Mouse (Mus musculus): ENCODE measurements around the gene Slc35b1. TPM values are rescaled to one million over a fixed set of nuclear protein-coding genes. Genes with fewer than 3 reads are reported as not detected.
A peak's percentile ranks its signal among the peaks of the same experiment; 100 is the strongest.

Slc35b1 gene
- polyA plus RNA-seq, 1 experiment from 2014 or later: 136 TPM

- Histone ChIP-seq H3K27me3 (ENCODE audit: control insufficient read depth, insufficient read depth, low read length) (no peaks in the 10 kb centered on the region), H3K4me2 (ENCODE audit: low read depth) (no peak overlapping the region), H3K27ac (ENCODE audit: low read depth, low read length) (no peak overlapping the region), H3K4me3 (ENCODE audit: low read depth, low read length) (no peak overlapping the region), H3K4me1 (ENCODE audit: control insufficient read depth, insufficient read depth, low read length) (no peaks in the 10 kb centered on the region), H3K36me3 (ENCODE audit: control insufficient read depth, insufficient read depth, low read length) (peaks cover 2% of the 10 kb centered on the region; the same call in 1 of the 2 replicates), H3K9me3 (ENCODE audit: control insufficient read depth, low read length) (no peaks in the 10 kb centered on the region), H3K9ac (ENCODE audit: low read length) (no peak overlapping the region)
- DNase-seq (ENCODE audit: low spot score) (no peak), ATAC-seq (ENCODE audit: insufficient read depth, low FRiP score, low TSS enrichment) (no peak)
- WGBS: 77% methylated on average over 15 of the region's 15 CpGs
Measured at GRCm38 (mm10) chr11:95369964-95370890, 14.3 kb upstream of the Slc35b1 start.

- no peak overlapping the region for H3K4me3 ChIP-seq (ENCODE audit: low read depth, low read length)
- ATAC-seq (ENCODE audit: insufficient read depth, low FRiP score, low TSS enrichment) (no peak), DNase-seq (ENCODE audit: low spot score) (no peak)
- no peak overlapping the region for H3K27ac ChIP-seq (ENCODE audit: low read depth, low read length)
- no peaks in the 10 kb centered on the region for H3K9me3 ChIP-seq (ENCODE audit: control insufficient read depth, low read length)
- H3K4me2 ChIP-seq (ENCODE audit: low read depth): no peak overlapping the region
- H3K4me1 ChIP-seq (ENCODE audit: control insufficient read depth, insufficient read depth, low read length): no peaks in the 10 kb centered on the region
- H3K9ac ChIP-seq (ENCODE audit: low read length): no peak overlapping the region
- 93% methylated on average over 7 of the region's 7 CpGs for WGBS
- H3K36me3 ChIP-seq (ENCODE audit: control insufficient read depth, insufficient read depth, low read length): peaks cover 4% of the 10 kb centered on the region
- no peaks in the 10 kb centered on the region for H3K27me3 ChIP-seq (ENCODE audit: control insufficient read depth, insufficient read depth, low read length)
Measured at GRCm38 (mm10) chr11:95371182-95371581, 13.3 kb upstream of the Slc35b1 start.

- Histone ChIP-seq H3K27ac (ENCODE audit: low read depth, low read length) (no peak overlapping the region), H3K4me2 (ENCODE audit: low read depth) (no peak overlapping the region), H3K27me3 (ENCODE audit: control insufficient read depth, insufficient read depth, low read length) (no peaks in the 10 kb centered on the region), H3K9ac (ENCODE audit: low read length) (no peak overlapping the region), H3K4me1 (ENCODE audit: control insufficient read depth, insufficient read depth, low read length) (no peaks in the 10 kb centered on the region), H3K36me3 (ENCODE audit: control insufficient read depth, insufficient read depth, low read length) (peaks cover 13% of the 10 kb centered on the region), H3K9me3 (ENCODE audit: control insufficient read depth, low read length) (no peaks in the 10 kb centered on the region), H3K4me3 (ENCODE audit: low read depth, low read length) (no peak overlapping the region)
- WGBS: 90% methylated on average over 9 of the region's 9 CpGs
- ATAC-seq (ENCODE audit: insufficient read depth, low FRiP score, low TSS enrichment) (no peak), DNase-seq (ENCODE audit: low spot score) (no peak)
Measured at GRCm38 (mm10) chr11:95378926-95379325, 5.6 kb upstream of the Slc35b1 start.

- Histone ChIP-seq H3K9me3 (ENCODE audit: control insufficient read depth, low read length) (no peaks in the 10 kb centered on the region), H3K4me1 (ENCODE audit: control insufficient read depth, insufficient read depth, low read length) (no peaks in the 10 kb centered on the region), H3K4me3 (ENCODE audit: low read depth, low read length) (no peak overlapping the region), H3K27ac (ENCODE audit: low read depth, low read length) (no peak overlapping the region), H3K27me3 (ENCODE audit: control insufficient read depth, insufficient read depth, low read length) (no peaks in the 10 kb centered on the region), H3K4me2 (ENCODE audit: low read depth) (no peak overlapping the region), H3K36me3 (ENCODE audit: control insufficient read depth, insufficient read depth, low read length) (peaks cover 13% of the 10 kb centered on the region), H3K9ac (ENCODE audit: low read length) (no peak overlapping the region)
- 81% methylated on average over 5 of the region's 5 CpGs for WGBS
- ATAC-seq (ENCODE audit: insufficient read depth, low FRiP score, low TSS enrichment): no peak
- DNase-seq (ENCODE audit: low spot score): no peak
Measured at GRCm38 (mm10) chr11:95379552-95379951, 4.9 kb upstream of the Slc35b1 start.

- no peak overlapping the region for H3K4me2 ChIP-seq (ENCODE audit: low read depth)
- 96% methylated on average over 7 of the region's 7 CpGs for WGBS
Measured at GRCm38 (mm10) chr11:95380711-95381110, 3.8 kb upstream of the Slc35b1 start.

GRCm38 (mm10) chr11:95381146-95381545, 3.3 kb upstream of the Slc35b1 start:
- no peaks in the 10 kb centered on the region for H3K27me3 ChIP-seq (ENCODE audit: control insufficient read depth, insufficient read depth, low read length)
- ATAC-seq (ENCODE audit: insufficient read depth, low FRiP score, low TSS enrichment) (no peak), DNase-seq (ENCODE audit: low spot score) (no peak)
- no peaks in the 10 kb centered on the region for H3K4me1 ChIP-seq (ENCODE audit: control insufficient read depth, insufficient read depth, low read length)
- no peak overlapping the region for H3K27ac ChIP-seq (ENCODE audit: low read depth, low read length)
- peaks cover 8% of the 10 kb centered on the region; the same call in 1 of the 2 replicates for H3K36me3 ChIP-seq (ENCODE audit: control insufficient read depth, insufficient read depth, low read length)
- no peak overlapping the region for H3K4me2 ChIP-seq (ENCODE audit: low read depth)
- WGBS: 100% methylated on average over 1 of the region's 1 CpGs
- no peak overlapping the region for H3K4me3 ChIP-seq (ENCODE audit: low read depth, low read length)
- H3K9me3 ChIP-seq (ENCODE audit: control insufficient read depth, low read length): no peaks in the 10 kb centered on the region
- no peak overlapping the region for H3K9ac ChIP-seq (ENCODE audit: low read length)

More at GRCm38 (mm10) chr11:95380711-95381110, 3.8 kb upstream of the Slc35b1 start:
- Histone ChIP-seq H3K4me3 (ENCODE audit: low read depth, low read length) (no peak overlapping the region), H3K4me1 (ENCODE audit: control insufficient read depth, insufficient read depth, low read length) (no peaks in the 10 kb centered on the region), H3K9me3 (ENCODE audit: control insufficient read depth, low read length) (no peaks in the 10 kb centered on the region), H3K36me3 (ENCODE audit: control insufficient read depth, insufficient read depth, low read length) (peaks cover 8% of the 10 kb centered on the region; the same call in 1 of the 2 replicates), H3K27me3 (ENCODE audit: control insufficient read depth, insufficient read depth, low read length) (no peaks in the 10 kb centered on the region), H3K9ac (ENCODE audit: low read length) (no peak overlapping the region), H3K27ac (ENCODE audit: low read depth, low read length) (no peak overlapping the region)
- DNase-seq (ENCODE audit: low spot score): no peak
- ATAC-seq (ENCODE audit: insufficient read depth, low FRiP score, low TSS enrichment): no peak

GRCm38 (mm10) chr11:95383331-95383986, 1.0 kb upstream of the Slc35b1 start:
- H3K27ac ChIP-seq (ENCODE audit: low read depth, low read length): no peak overlapping the region

GRCm38 (mm10) chr11:95384004-95384318, 531 bp upstream of the Slc35b1 start:
- H3K4me2 ChIP-seq (ENCODE audit: low read depth): peak overlapping the region; percentile 34
- H3K9ac ChIP-seq (ENCODE audit: low read length): no peak overlapping the region

More at GRCm38 (mm10) chr11:95383331-95383986, 1.0 kb upstream of the Slc35b1 start:
- Histone ChIP-seq H3K9ac (ENCODE audit: low read length) (no peak overlapping the region), H3K36me3 (ENCODE audit: control insufficient read depth, insufficient read depth, low read length) (peaks cover 8% of the 10 kb centered on the region; the same call in 1 of the 2 replicates), H3K27me3 (ENCODE audit: control insufficient read depth, insufficient read depth, low read length) (no peaks in the 10 kb centered on the region), H3K9me3 (ENCODE audit: control insufficient read depth, low read length) (no peaks in the 10 kb centered on the region), H3K4me3 (ENCODE audit: low read depth, low read length) (no peak overlapping the region), H3K4me1 (ENCODE audit: control insufficient read depth, insufficient read depth, low read length) (no peaks in the 10 kb centered on the region), H3K4me2 (ENCODE audit: low read depth) (no peak overlapping the region)
- DNase-seq (ENCODE audit: low spot score): no peak
- ATAC-seq (ENCODE audit: insufficient read depth, low FRiP score, low TSS enrichment): no peak
- WGBS: 95% methylated on average over 5 of the region's 5 CpGs

More at GRCm38 (mm10) chr11:95384004-95384318, 531 bp upstream of the Slc35b1 start:
- ATAC-seq (ENCODE audit: insufficient read depth, low FRiP score, low TSS enrichment) (no peak), DNase-seq (ENCODE audit: low spot score) (no peak)
- Histone ChIP-seq H3K4me1 (ENCODE audit: control insufficient read depth, insufficient read depth, low read length) (no peaks in the 10 kb centered on the region), H3K4me3 (ENCODE audit: low read depth, low read length) (peak overlapping the region; percentile 89; the same call in 1 of the 2 replicates), H3K27me3 (ENCODE audit: control insufficient read depth, insufficient read depth, low read length) (no peaks in the 10 kb centered on the region), H3K36me3 (ENCODE audit: control insufficient read depth, insufficient read depth, low read length) (peaks cover 8% of the 10 kb centered on the region; the same call in 1 of the 2 replicates), H3K27ac (ENCODE audit: low read depth, low read length) (no peak overlapping the region), H3K9me3 (ENCODE audit: control insufficient read depth, low read length) (no peaks in the 10 kb centered on the region)
- WGBS: 43% methylated on average over 9 of the region's 9 CpGs
